Mouse (Mus musculus): ENCODE results near the gene Shroom3. TPM values are rescaled to one million over a fixed set of nuclear protein-coding genes. Genes with fewer than 3 reads are reported as not detected.
A peak's percentile ranks its signal among the peaks of the same experiment; 100 is the strongest.

The Shroom3 gene
- total RNA-seq, 2 experiments from 2014 or later, result not detected

GRCm38 (mm10) chr5:92877104-92877503 lies 193.9 kb downstream of the Shroom3 start:
- ATAC-seq (replicated peaks; ENCODE audit: poor library complexity, severe bottlenecking), result no peak

GRCm38 (mm10) chr5:92880393-92880792 lies 197.2 kb downstream of the Shroom3 start:
- no peak for ATAC-seq (replicated peaks; ENCODE audit: poor library complexity, severe bottlenecking)

GRCm38 (mm10) chr5:92880893-92881292 lies 197.7 kb downstream of the Shroom3 start:
- no peak for ATAC-seq (replicated peaks; ENCODE audit: poor library complexity, severe bottlenecking)

GRCm38 (mm10) chr5:92886141-92886540 lies 202.9 kb downstream of the Shroom3 start:
- ATAC-seq (replicated peaks; ENCODE audit: poor library complexity, severe bottlenecking), result no peak

GRCm38 (mm10) chr5:92887501-92887900 lies 204.3 kb downstream of the Shroom3 start:
- no peak for ATAC-seq (replicated peaks; ENCODE audit: poor library complexity, severe bottlenecking)

GRCm38 (mm10) chr5:92888628-92889241 lies 205.5 kb downstream of the Shroom3 start:
- no peak for ATAC-seq (replicated peaks; ENCODE audit: poor library complexity, severe bottlenecking)

GRCm38 (mm10) chr5:92890902-92891301 lies 207.7 kb downstream of the Shroom3 start:
- ATAC-seq (replicated peaks; ENCODE audit: poor library complexity, severe bottlenecking), result no peak

GRCm38 (mm10) chr5:92893284-92893683 lies 210.0 kb downstream of the Shroom3 start:
- no peak for ATAC-seq (replicated peaks; ENCODE audit: poor library complexity, severe bottlenecking)

GRCm38 (mm10) chr5:92893711-92894110 lies 210.5 kb downstream of the Shroom3 start:
- no peak for ATAC-seq (replicated peaks; ENCODE audit: poor library complexity, severe bottlenecking)

- ATAC-seq (replicated peaks; ENCODE audit: poor library complexity, severe bottlenecking), result no peak
These were observed 212.6 kb downstream of the Shroom3 start for GRCm38 (mm10) chr5:92895877-92896276.

GRCm38 (mm10) chr5:92896725-92897280 lies 213.6 kb downstream of the Shroom3 start:
- ATAC-seq (replicated peaks; ENCODE audit: poor library complexity, severe bottlenecking), result peak; percentile 61

- ATAC-seq (replicated peaks; ENCODE audit: poor library complexity, severe bottlenecking), result peak; percentile 84
These were observed 214.8 kb downstream of the Shroom3 start for GRCm38 (mm10) chr5:92897766-92898745.

- no peak for ATAC-seq (replicated peaks; ENCODE audit: poor library complexity, severe bottlenecking)
These were observed 217.2 kb downstream of the Shroom3 start for GRCm38 (mm10) chr5:92900470-92900869.

- no peak for ATAC-seq (replicated peaks; ENCODE audit: poor library complexity, severe bottlenecking)
These were observed 218.6 kb downstream of the Shroom3 start for GRCm38 (mm10) chr5:92901870-92902269.

GRCm38 (mm10) chr5:92905146-92905545 lies 221.9 kb downstream of the Shroom3 start:
- ATAC-seq (replicated peaks; ENCODE audit: poor library complexity, severe bottlenecking), result no peak

GRCm38 (mm10) chr5:92905594-92906008 lies 222.4 kb downstream of the Shroom3 start:
- no peak for ATAC-seq (replicated peaks; ENCODE audit: poor library complexity, severe bottlenecking)

- no peak for ATAC-seq (replicated peaks; ENCODE audit: poor library complexity, severe bottlenecking)
These were observed 225.0 kb downstream of the Shroom3 start for GRCm38 (mm10) chr5:92908227-92908626.

- ATAC-seq (replicated peaks; ENCODE audit: poor library complexity, severe bottlenecking), result no peak
These were observed 227.6 kb downstream of the Shroom3 start for GRCm38 (mm10) chr5:92910838-92911237.

- ATAC-seq (replicated peaks; ENCODE audit: poor library complexity, severe bottlenecking), result no peak
These were observed 232.2 kb downstream of the Shroom3 start for GRCm38 (mm10) chr5:92915421-92915820.

- no peak for ATAC-seq (replicated peaks; ENCODE audit: poor library complexity, severe bottlenecking)
These were observed 234.5 kb downstream of the Shroom3 start for GRCm38 (mm10) chr5:92917755-92918154.

GRCm38 (mm10) chr5:92918170-92918569 lies 234.9 kb downstream of the Shroom3 start:
- ATAC-seq (replicated peaks; ENCODE audit: poor library complexity, severe bottlenecking), result no peak

Measured in granulocyte monocyte progenitor cell, adult 5-6 weeks (primary cell).